In genomic region chr13:54797356-54797755, GRCm38 (mm10) we compare ENCODE assay signal across 9 mouse cellular contexts. TPM values are rescaled to one million over a fixed set of nuclear protein-coding genes. Genes with fewer than 3 reads are reported as not detected.
A peak's percentile ranks its signal among the peaks of the same experiment; 100 is the strongest.
DNase-seq lines count a peak whose midpoint lies in the region; ATAC-seq and TF ChIP-seq lines count a peak whose summit lies in the region.
"Had no signal": no experiment of that assay in that cellular context is flagged by ENCODE, and none has a peak within 500 bp of the region (broad histone marks: within the 10 kb centered on the region; RNA-seq: fewer than 3 reads in every experiment).

No protein-coding gene starts in this region.

- no peak overlapping the region for H3K9ac ChIP-seq in forebrain, embryonic 11.5 days (ENCODE audit: low read length)
- no peak overlapping the region for H3K9ac ChIP-seq in midbrain, embryonic 13.5 days (replicated peaks)
- H3K9ac ChIP-seq in kidney, postnatal 0 days (ENCODE audit: low read depth, low read length) = no peak overlapping the region
- H3K9ac ChIP-seq in neural tube, embryonic 11.5 days (ENCODE audit: low read length) = no peak overlapping the region
- H3K9ac ChIP-seq: midbrain, embryonic 12.5 days had no signal

- H3K4me1 ChIP-seq in forebrain, embryonic 10.5 days = peaks cover 9% of the 10 kb centered on the region
- no peaks in the 10 kb centered on the region for H3K4me1 ChIP-seq in forebrain, embryonic 11.5 days (replicated peaks; ENCODE audit: control insufficient read depth, insufficient read depth, low read length)
- H3K4me1 ChIP-seq in midbrain, embryonic 10.5 days = peaks cover 7% of the 10 kb centered on the region
- no peaks in the 10 kb centered on the region for H3K4me1 ChIP-seq in midbrain, embryonic 13.5 days (replicated peaks)
- no peaks in the 10 kb centered on the region for H3K4me1 ChIP-seq in kidney, postnatal 0 days (replicated peaks; ENCODE audit: insufficient read depth, low read length)
- H3K4me1 ChIP-seq in neural tube, embryonic 11.5 days (ENCODE audit: control insufficient read depth, insufficient read depth, low read length) = peaks cover 2% of the 10 kb centered on the region; the same call in 1 of the 2 replicates

- no peak overlapping the region for H3K4me3 ChIP-seq in forebrain, embryonic 10.5 days
- no peak overlapping the region for H3K4me3 ChIP-seq in forebrain, embryonic 11.5 days (ENCODE audit: low read depth, low read length)
- no peak overlapping the region for H3K4me3 ChIP-seq in midbrain, embryonic 10.5 days
- H3K4me3 ChIP-seq in midbrain, embryonic 13.5 days (replicated peaks) = no peak overlapping the region
- H3K4me3 ChIP-seq in kidney, postnatal 0 days (replicated peaks; ENCODE audit: low read depth, low read length) = no peak overlapping the region
- no peak overlapping the region for H3K4me3 ChIP-seq in neural tube, embryonic 11.5 days (ENCODE audit: low read depth, low read length)
- H3K4me3 ChIP-seq: midbrain, embryonic 12.5 days had no signal

- H3K27me3 ChIP-seq in forebrain, embryonic 10.5 days (ENCODE audit: poor library complexity, severe bottlenecking) = peaks cover 74% of the 10 kb centered on the region
- H3K27me3 ChIP-seq in forebrain, embryonic 11.5 days (ENCODE audit: control insufficient read depth, insufficient read depth, low read length) = no peaks in the 10 kb centered on the region
- peaks cover 62% of the 10 kb centered on the region for H3K27me3 ChIP-seq in midbrain, embryonic 10.5 days (ENCODE audit: low read depth, poor library complexity, severe bottlenecking)
- peaks cover 37% of the 10 kb centered on the region; the same call in 1 of the 2 replicates for H3K27me3 ChIP-seq in midbrain, embryonic 13.5 days
- 0 out of 2 replicates have a peak, but pooled peaks cover 7% of the 10 kb centered on the region for H3K27me3 ChIP-seq in kidney, postnatal 0 days (ENCODE audit: insufficient read depth, low read length)
- H3K27me3 ChIP-seq in neural tube, embryonic 11.5 days (ENCODE audit: control insufficient read depth, insufficient read depth, low read length) = peaks cover 4% of the 10 kb centered on the region; the same call in 1 of the 2 replicates

- peak; percentile 60 for DNase-seq in forebrain, embryonic 10.5 days (ENCODE audit: extremely low spot score, low spot score)
- no peak for DNase-seq in forebrain, embryonic 11.5 days (ENCODE audit: low spot score)
- DNase-seq in midbrain, embryonic 10.5 days (ENCODE audit: low spot score) = peak; percentile 46
- DNase-seq in T-cell, adult 2 months (ENCODE audit: low spot score) = peak; percentile 24
- DNase-seq in kidney, postnatal 0 days (ENCODE audit: low spot score) = peak; percentile 71
- peak; percentile 47 for DNase-seq in neural tube, embryonic 11.5 days (ENCODE audit: low spot score)
- no peak for DNase-seq in ovary, postnatal 14 days (ENCODE audit: low spot score)

- peak; percentile 93 for TF ChIP-seq CTCF in kidney, postnatal 0 days (IDR thresholded peaks at IDR 0.05; ENCODE audit: low read depth)

- H3K4me2 ChIP-seq in forebrain, embryonic 11.5 days (ENCODE audit: low read depth, low read length, severe bottlenecking) = no peak overlapping the region
- H3K4me2 ChIP-seq in midbrain, embryonic 13.5 days (replicated peaks) = no peak overlapping the region
- H3K4me2 ChIP-seq in kidney, postnatal 0 days (ENCODE audit: low read length) = no peak overlapping the region
- no peak overlapping the region for H3K4me2 ChIP-seq in neural tube, embryonic 11.5 days (ENCODE audit: low read depth)
- H3K4me2 ChIP-seq: midbrain, embryonic 12.5 days had no signal

- no peaks in the 10 kb centered on the region for H3K9me3 ChIP-seq in forebrain, embryonic 10.5 days
- no peaks in the 10 kb centered on the region for H3K9me3 ChIP-seq in forebrain, embryonic 11.5 days (ENCODE audit: control insufficient read depth, low read length)
- no peaks in the 10 kb centered on the region for H3K9me3 ChIP-seq in midbrain, embryonic 10.5 days (replicated peaks)
- no peaks in the 10 kb centered on the region for H3K9me3 ChIP-seq in midbrain, embryonic 13.5 days
- no peaks in the 10 kb centered on the region for H3K9me3 ChIP-seq in kidney, postnatal 0 days (replicated peaks; ENCODE audit: low read length)
- no peaks in the 10 kb centered on the region for H3K9me3 ChIP-seq in neural tube, embryonic 11.5 days (ENCODE audit: control insufficient read depth, low read length)
- H3K9me3 ChIP-seq: midbrain, embryonic 12.5 days had no signal

- 37% methylated on average over 4 of the region's 4 CpGs for WGBS in forebrain, embryonic 10.5 days
- 41% methylated on average over 4 of the region's 4 CpGs for WGBS in forebrain, embryonic 11.5 days
- WGBS in midbrain, embryonic 10.5 days = 41% methylated on average over 4 of the region's 4 CpGs
- 42% methylated on average over 4 of the region's 4 CpGs for WGBS in midbrain, embryonic 13.5 days
- WGBS in kidney, postnatal 0 days = 23% methylated on average over 4 of the region's 4 CpGs
- 47% methylated on average over 4 of the region's 4 CpGs for WGBS in neural tube, embryonic 11.5 days

- ATAC-seq in forebrain, embryonic 11.5 days (replicated peaks; ENCODE audit: low FRiP score) = no peak
- no peak for ATAC-seq in midbrain, embryonic 13.5 days
- ATAC-seq in kidney, postnatal 0 days (replicated peaks; ENCODE audit: low FRiP score, low read depth) = no peak
- no peak for ATAC-seq in neural tube, embryonic 11.5 days (ENCODE audit: insufficient read depth, low FRiP score, low TSS enrichment)

- H3K27ac ChIP-seq in forebrain, embryonic 10.5 days = no peak overlapping the region
- H3K27ac ChIP-seq in forebrain, embryonic 11.5 days (ENCODE audit: low read depth, low read length) = no peak overlapping the region
- H3K27ac ChIP-seq in midbrain, embryonic 10.5 days (replicated peaks) = no peak overlapping the region
- no peak overlapping the region for H3K27ac ChIP-seq in midbrain, embryonic 13.5 days
- no peak overlapping the region for H3K27ac ChIP-seq in kidney, postnatal 0 days
- no peak overlapping the region for H3K27ac ChIP-seq in neural tube, embryonic 11.5 days (ENCODE audit: low read depth, low read length)
- H3K27ac ChIP-seq: midbrain, embryonic 12.5 days had no signal

- no peaks in the 10 kb centered on the region for H3K36me3 ChIP-seq in forebrain, embryonic 10.5 days (replicated peaks)
- no peaks in the 10 kb centered on the region for H3K36me3 ChIP-seq in forebrain, embryonic 11.5 days (ENCODE audit: control insufficient read depth, insufficient read depth, low read length)
- no peaks in the 10 kb centered on the region for H3K36me3 ChIP-seq in midbrain, embryonic 10.5 days
- H3K36me3 ChIP-seq in midbrain, embryonic 13.5 days = no peaks in the 10 kb centered on the region
- no peaks in the 10 kb centered on the region for H3K36me3 ChIP-seq in kidney, postnatal 0 days (ENCODE audit: insufficient read depth, low read length)
- no peaks in the 10 kb centered on the region for H3K36me3 ChIP-seq in neural tube, embryonic 11.5 days (ENCODE audit: control insufficient read depth, insufficient read depth, low read length)
- H3K36me3 ChIP-seq: midbrain, embryonic 12.5 days had no signal

RNA-seq across cellular contexts. Expression of gene Tspan17, which starts 8.2 kb away (rescaled TPM):
- polyA plus RNA-seq in forebrain, embryonic 10.5 days (2016; fragmentation: Nextera tagmentation; extraction: Ambion mirVana) = 7.9 and 9.5 TPM in 2 replicates
- polyA plus RNA-seq in forebrain, embryonic 11.5 days (2014; fragmentation: Nextera tagmentation; extraction: Ambion mirVana) = 6.9 and 8.1 TPM in 2 replicates
- polyA plus RNA-seq in midbrain, embryonic 10.5 days (2016; fragmentation: Nextera tagmentation; extraction: Ambion mirVana) = 12.9 and 20.6 TPM in 2 replicates
- 28.3 and 30.5 TPM in 2 replicates for polyA plus RNA-seq in midbrain, embryonic 13.5 days (2015; fragmentation: Nextera tagmentation; extraction: Ambion mirVana)
- 12.8 and 13.0 TPM in 2 replicates for polyA plus RNA-seq in kidney, postnatal 0 days (2015; fragmentation: Nextera tagmentation; extraction: Ambion mirVana)
- 17.6 and 21.3 TPM in 2 replicates for polyA plus RNA-seq in neural tube, embryonic 11.5 days (2014; fragmentation: Nextera tagmentation; extraction: Ambion mirVana)

RNA-seq across cellular contexts. Expression of gene Eif4e1b, which starts 13.6 kb away (rescaled TPM):
- not detected in 2 replicates for polyA plus RNA-seq in forebrain, embryonic 10.5 days (2016; fragmentation: Nextera tagmentation; extraction: Ambion mirVana)
- not detected in 2 replicates for polyA plus RNA-seq in forebrain, embryonic 11.5 days (2014; fragmentation: Nextera tagmentation; extraction: Ambion mirVana)
- polyA plus RNA-seq in midbrain, embryonic 10.5 days (2016; fragmentation: Nextera tagmentation; extraction: Ambion mirVana) = not detected in 2 replicates
- not detected in 2 replicates for polyA plus RNA-seq in midbrain, embryonic 13.5 days (2015; fragmentation: Nextera tagmentation; extraction: Ambion mirVana)
- polyA plus RNA-seq in kidney, postnatal 0 days (2015; fragmentation: Nextera tagmentation; extraction: Ambion mirVana) = not detected in 2 replicates
- not detected in 2 replicates for polyA plus RNA-seq in neural tube, embryonic 11.5 days (2014; fragmentation: Nextera tagmentation; extraction: Ambion mirVana)
- polyA plus RNA-seq: midbrain, embryonic 12.5 days had no signal

RNA-seq across cellular contexts. Expression of gene Sncb, which starts 31.0 kb away (rescaled TPM):
- 1.1 and 1.8 TPM in 2 replicates for polyA plus RNA-seq in forebrain, embryonic 10.5 days (2016; fragmentation: Nextera tagmentation; extraction: Ambion mirVana)
- 1.3 and 2.6 TPM in 2 replicates for polyA plus RNA-seq in forebrain, embryonic 11.5 days (2014; fragmentation: Nextera tagmentation; extraction: Ambion mirVana)
- polyA plus RNA-seq in midbrain, embryonic 10.5 days (2016; fragmentation: Nextera tagmentation; extraction: Ambion mirVana) = 1.5 TPM in 2 replicates
- polyA plus RNA-seq in midbrain, embryonic 13.5 days (2015; fragmentation: Nextera tagmentation; extraction: Ambion mirVana) = 8.9 and 10.0 TPM in 2 replicates
- not detected in 2 replicates for polyA plus RNA-seq in kidney, postnatal 0 days (2015; fragmentation: Nextera tagmentation; extraction: Ambion mirVana)
- polyA plus RNA-seq in neural tube, embryonic 11.5 days (2014; fragmentation: Nextera tagmentation; extraction: Ambion mirVana) = 2.7 and 3.7 TPM in 2 replicates

RNA-seq across cellular contexts. Expression of gene Gprin1, which starts 47.7 kb away (rescaled TPM):
- 0.56 and 0.57 TPM in 2 replicates for polyA plus RNA-seq in forebrain, embryonic 10.5 days (2016; fragmentation: Nextera tagmentation; extraction: Ambion mirVana)
- polyA plus RNA-seq in forebrain, embryonic 11.5 days (2014; fragmentation: Nextera tagmentation; extraction: Ambion mirVana) = 8.2 and 13.5 TPM in 2 replicates
- 0.88 and 1.1 TPM in 2 replicates for polyA plus RNA-seq in midbrain, embryonic 10.5 days (2016; fragmentation: Nextera tagmentation; extraction: Ambion mirVana)
- 5.1 and 5.8 TPM in 2 replicates for polyA plus RNA-seq in midbrain, embryonic 13.5 days (2015; fragmentation: Nextera tagmentation; extraction: Ambion mirVana)
- 0.13 and 0.14 TPM in 2 replicates for polyA plus RNA-seq in kidney, postnatal 0 days (2015; fragmentation: Nextera tagmentation; extraction: Ambion mirVana)
- 13.3 and 14.5 TPM in 2 replicates for polyA plus RNA-seq in neural tube, embryonic 11.5 days (2014; fragmentation: Nextera tagmentation; extraction: Ambion mirVana)

Comparison
In these comparisons a context has a peak if more than half of its experiments do, and no peak if none do; other contexts are left out.
1. DNase-seq: peak in forebrain, embryonic 10.5 days (single experiment), midbrain, embryonic 10.5 days (single experiment), T-cell, adult 2 months (single experiment), kidney, postnatal 0 days (single experiment) and neural tube, embryonic 11.5 days (single experiment); none in forebrain, embryonic 11.5 days (single experiment) and ovary, postnatal 14 days (single experiment).